Mouse (Mus musculus): ENCODE data around the gene Fgd2.

The Fgd2 gene

GRCm38 (mm10) chr17:29422337-29422736 is 61.6 kb downstream of the Fgd2 start:
- no peak for DNase-seq (ENCODE audit: low read depth, low spot score)

- no peak for DNase-seq (ENCODE audit: low read depth, low spot score)
Observed at GRCm38 (mm10) chr17:29422912-29423504, 62.3 kb downstream of the Fgd2 start.

GRCm38 (mm10) chr17:29423991-29424390 is 63.3 kb downstream of the Fgd2 start:
- no peak for DNase-seq (ENCODE audit: low read depth, low spot score)

- DNase-seq (ENCODE audit: low read depth, low spot score): no peak
Observed at GRCm38 (mm10) chr17:29425345-29425744, 64.6 kb downstream of the Fgd2 start.

GRCm38 (mm10) chr17:29428213-29428612 is 67.5 kb downstream of the Fgd2 start:
- no peak for DNase-seq (ENCODE audit: low read depth, low spot score)

- no peak for DNase-seq (ENCODE audit: low read depth, low spot score)
Observed at GRCm38 (mm10) chr17:29428826-29429225, 68.1 kb downstream of the Fgd2 start.
